Mouse (Mus musculus): ENCODE measurements at regions not wholly inside any gene's neighbourhood (a gene's known extent, or its start where the extent isn't known, plus 50 kb on each side); places are given as distances from the start of the nearest gene placed in this dataset.

DNA sequence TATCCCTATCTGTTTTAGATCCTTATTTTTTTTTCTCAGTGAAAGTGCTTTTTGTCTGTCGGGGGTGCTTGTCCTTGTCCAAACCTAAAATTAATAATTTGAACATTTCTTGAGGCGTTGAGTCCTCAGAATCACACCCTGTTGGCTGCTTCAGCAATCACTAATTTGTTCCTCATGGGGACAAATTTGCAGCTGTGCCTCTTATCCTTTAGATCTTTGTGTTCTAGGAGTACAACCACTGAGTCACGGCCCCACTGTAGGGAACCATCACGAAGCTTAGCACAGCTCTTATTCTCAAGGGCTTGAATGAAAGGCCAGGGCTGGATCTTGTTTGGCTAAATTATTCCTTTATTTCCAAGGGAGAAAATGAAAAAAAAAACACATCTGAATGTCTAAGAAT, 57.6 kb upstream of the Gm4737 start:
- 69% methylated on average over 4 of the region's 4 CpGs for WGBS
- no peak for TF ChIP-seq CTCF (IDR thresholded peaks at IDR 0.05; ENCODE audit: low read depth)
- H3K4me3 ChIP-seq (replicated peaks; ENCODE audit: low read depth, low read length): no peak overlapping the region
- H3K9me3 ChIP-seq (replicated peaks; ENCODE audit: low read length): no peaks in the 10 kb centered on the region
- no peak overlapping the region for H3K27ac ChIP-seq
- no peak overlapping the region for H3K9ac ChIP-seq (ENCODE audit: low read depth, low read length)
- H3K36me3 ChIP-seq (ENCODE audit: insufficient read depth, low read length): no peaks in the 10 kb centered on the region
- DNase-seq (ENCODE audit: low spot score) (no peak), ATAC-seq (replicated peaks; ENCODE audit: low FRiP score, low read depth) (no peak)
- no peaks in the 10 kb centered on the region for H3K27me3 ChIP-seq (ENCODE audit: insufficient read depth, low read length)
- H3K4me1 ChIP-seq (replicated peaks; ENCODE audit: insufficient read depth, low read length): no peaks in the 10 kb centered on the region
- H3K4me2 ChIP-seq (ENCODE audit: low read length): no peak overlapping the region

DNA sequence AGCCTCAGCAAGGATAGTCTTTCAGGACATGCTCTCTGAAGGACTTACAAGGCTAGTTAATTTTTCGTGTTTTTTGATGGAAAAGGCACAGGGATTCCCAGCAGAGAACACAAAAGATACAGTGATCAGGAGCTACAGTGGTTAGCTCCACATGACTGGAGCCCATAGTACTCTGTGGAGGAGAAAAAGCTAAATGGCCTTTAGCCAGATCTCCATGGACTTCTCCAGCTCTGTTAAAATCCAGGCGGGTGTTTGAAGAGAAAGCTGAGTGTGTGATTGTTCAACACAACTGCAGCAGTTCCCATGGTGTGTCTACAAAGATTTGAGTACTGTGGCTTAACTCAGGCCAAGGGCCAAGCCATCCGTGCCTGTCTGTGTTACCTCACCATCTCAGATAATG, 57.0 kb upstream of the Gm4737 start:
- no peak for DNase-seq (ENCODE audit: low spot score)
- no peak overlapping the region for H3K4me2 ChIP-seq (ENCODE audit: low read length)
- no peaks in the 10 kb centered on the region for H3K9me3 ChIP-seq (replicated peaks; ENCODE audit: low read length)
- WGBS: 81% methylated on average over 3 of the region's 3 CpGs
- no peak overlapping the region for H3K27ac ChIP-seq
- H3K4me3 ChIP-seq (replicated peaks; ENCODE audit: low read depth, low read length): no peak overlapping the region
- H3K4me1 ChIP-seq (replicated peaks; ENCODE audit: insufficient read depth, low read length): no peaks in the 10 kb centered on the region
- H3K36me3 ChIP-seq (ENCODE audit: insufficient read depth, low read length): no peaks in the 10 kb centered on the region
- H3K27me3 ChIP-seq (ENCODE audit: insufficient read depth, low read length): no peaks in the 10 kb centered on the region
- TF ChIP-seq CTCF (IDR thresholded peaks at IDR 0.05; ENCODE audit: low read depth): no peak
- ATAC-seq (replicated peaks; ENCODE audit: low FRiP score, low read depth): no peak
- H3K9ac ChIP-seq (ENCODE audit: low read depth, low read length): no peak overlapping the region

DNA sequence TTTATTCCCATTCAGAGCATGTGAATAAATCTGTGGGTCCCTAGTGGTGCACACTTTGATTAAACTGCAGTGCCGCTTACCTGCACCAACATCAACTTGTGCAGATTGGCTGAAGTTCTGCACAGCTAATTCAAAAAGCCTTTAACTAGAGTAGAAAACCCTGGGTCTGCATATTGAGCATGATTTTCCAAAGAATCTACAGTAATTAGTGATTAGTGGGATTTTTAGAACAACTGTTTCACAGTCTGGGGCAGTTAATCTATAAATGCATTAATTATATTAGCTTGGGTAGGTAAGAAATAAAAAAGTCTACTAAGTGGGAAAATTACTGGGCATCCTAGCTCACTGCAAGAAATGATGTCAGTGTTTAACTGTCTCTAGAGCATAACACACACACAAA, 50.2 kb upstream of the Gm4737 start:
- Histone ChIP-seq H3K9ac (ENCODE audit: low read depth, low read length) (no peak overlapping the region), H3K27me3 (ENCODE audit: insufficient read depth, low read length) (no peaks in the 10 kb centered on the region), H3K36me3 (ENCODE audit: insufficient read depth, low read length) (no peaks in the 10 kb centered on the region), H3K4me1 (replicated peaks; ENCODE audit: insufficient read depth, low read length) (no peaks in the 10 kb centered on the region), H3K9me3 (replicated peaks; ENCODE audit: low read length) (no peaks in the 10 kb centered on the region), H3K4me2 (ENCODE audit: low read length) (no peak overlapping the region), H3K4me3 (replicated peaks; ENCODE audit: low read depth, low read length) (no peak overlapping the region), H3K27ac (no peak overlapping the region)
- no peak for TF ChIP-seq CTCF (IDR thresholded peaks at IDR 0.05; ENCODE audit: low read depth)
- ATAC-seq (replicated peaks; ENCODE audit: low FRiP score, low read depth) (no peak), DNase-seq (ENCODE audit: low spot score) (no peak)
- WGBS: 97% methylated on average over 1 of the region's 1 CpGs

All from kidney, postnatal 0 days (tissue).